Mouse (Mus musculus) natural killer cell, adult 2 months (primary cell): ENCODE results near the gene Tmem97.
"Not testable (repeated sequence)": the region's sequence is repeated elsewhere in the genome, so short reads cannot be mapped to it uniquely, and the experiment has no call there.

Experiments used
- DNase-seq, 2 experiments: peaks; one replicate each; pipeline ENCODE4 v3.0.0; 2022; ENCODE audit warnings: low spot score in 2 of 2

Gene Tmem97

GRCm38 (mm10) chr11:78550168-78551058 lies at the start of gene Tmem97:
Gene Tmem97 (minus strand): TSS chr11:78550777.
- peak; percentile 91 to 94 for DNase-seq

GRCm38 (mm10) chr11:78600051-78600450 lies 49.5 kb upstream of the Tmem97 start:
- DNase-seq: peak; percentile 74 to 90

GRCm38 (mm10) chr11:78598763-78599415 lies 48.3 kb upstream of the Tmem97 start:
- DNase-seq: peak in 1 of 2 experiments; percentile 32

GRCm38 (mm10) chr11:78596750-78597149 lies 46.2 kb upstream of the Tmem97 start:
- DNase-seq: no peak

- no peak for DNase-seq
Measured at GRCm38 (mm10) chr11:78595773-78596172, 45.2 kb upstream of the Tmem97 start.

- DNase-seq: no peak
Measured at GRCm38 (mm10) chr11:78594271-78594964, 43.8 kb upstream of the Tmem97 start.

GRCm38 (mm10) chr11:78587677-78588076 lies 37.1 kb upstream of the Tmem97 start:
- DNase-seq: not testable (repeated sequence)

GRCm38 (mm10) chr11:78586099-78586498 lies 35.5 kb upstream of the Tmem97 start:
- DNase-seq: no peak

- no peak for DNase-seq
Measured at GRCm38 (mm10) chr11:78582848-78583247, 32.3 kb upstream of the Tmem97 start.

GRCm38 (mm10) chr11:78574975-78575374 lies 24.4 kb upstream of the Tmem97 start:
- DNase-seq: no peak

GRCm38 (mm10) chr11:78574536-78574935 lies 24.0 kb upstream of the Tmem97 start:
- DNase-seq: no peak

GRCm38 (mm10) chr11:78574031-78574430 lies 23.5 kb upstream of the Tmem97 start:
- DNase-seq: not testable (repeated sequence)

- no peak for DNase-seq
Measured at GRCm38 (mm10) chr11:78571854-78572253, 21.3 kb upstream of the Tmem97 start.

GRCm38 (mm10) chr11:78571441-78571840 lies 20.9 kb upstream of the Tmem97 start:
- no peak for DNase-seq

- DNase-seq: no peak
Measured at GRCm38 (mm10) chr11:78569806-78570205, 19.2 kb upstream of the Tmem97 start.

- DNase-seq: no peak
Measured at GRCm38 (mm10) chr11:78568827-78569226, 18.2 kb upstream of the Tmem97 start.

GRCm38 (mm10) chr11:78567614-78568013 lies 17.0 kb upstream of the Tmem97 start:
- DNase-seq: no peak

GRCm38 (mm10) chr11:78566775-78567174 lies 16.2 kb upstream of the Tmem97 start:
- no peak for DNase-seq

GRCm38 (mm10) chr11:78560447-78560846 lies 9.9 kb upstream of the Tmem97 start:
- peak; percentile 55 to 60 for DNase-seq

GRCm38 (mm10) chr11:78557241-78557640 lies 6.7 kb upstream of the Tmem97 start:
- peak; percentile 48 to 69 for DNase-seq

- no peak for DNase-seq
Measured at GRCm38 (mm10) chr11:78556070-78556469, 5.5 kb upstream of the Tmem97 start.

- DNase-seq: no peak
Measured at GRCm38 (mm10) chr11:78555623-78556022, 5.0 kb upstream of the Tmem97 start.
